Mouse (Mus musculus) cerebellum, adult 2 months (tissue): ENCODE data around the gene Prkag1.

Experiments used
- CTCF ChIP-seq: fragments of 200-500 bp; IDR thresholded peaks from 2 replicates; pipeline ENCODE4 v1.5.1; 2011; ENCODE audit warnings: low read depth, mild to moderate bottlenecking, control low read depth, low read length, moderate library complexity, borderline replicate concordance; ENCODE audit not compliant: insufficient read depth
- POLR2A ChIP-seq: fragments of 200-500 bp; IDR thresholded peaks from 2 replicates; pipeline ENCODE4 v1.6.1; 2011; ENCODE audit warnings: low read length, control low read depth, borderline replicate concordance; ENCODE audit not compliant: insufficient read depth

- TF ChIP-seq POLR2A (no peak), CTCF (no peak)
These were observed 65.4 kb downstream of the Prkag1 start for GRCm38 (mm10) chr15:98765929-98766328.
